Mouse (Mus musculus) heart, postnatal 10 days (tissue): Measurements from ENCODE around the gene Zbtb20. TPM values are rescaled to one million over a fixed set of nuclear protein-coding genes. Genes with fewer than 3 reads are reported as not detected.

Source experiments
- DNase-seq, 2 experiments: peaks; one replicate each; pipeline ENCODE4 v3.0.0; 2021
- intact Hi-C: fragments of 180-260 bp; cut with DNase I; formaldehyde crosslinking; loops from one replicate; pipeline ENCODE4 v1.15.1; 2025
- total RNA-seq, 2 experiments: library from RNA; stranded (reverse); gene quantifications; 2 replicates each; pipeline ENCODE4 v1.2.3; 2021

Zbtb20 gene
- total RNA-seq, 2 experiments from 2014 or later, result 149 to 160 TPM

GRCm38 (mm10) chr16:43386426-43386825 is 510.7 kb downstream of the Zbtb20 start:
- intact Hi-C loops, result no loop called here
- peak in 1 of 2 experiments; percentile 46 for DNase-seq

- DNase-seq, result no peak
- intact Hi-C loops, result no loop called here
Measured at GRCm38 (mm10) chr16:43388389-43388788, 512.7 kb downstream of the Zbtb20 start.

- DNase-seq, result no peak
- intact Hi-C loops, result loop anchor here (5.0 to 10.0 kb wide), 2 partner anchors 202 to 414 kb away; no protein-coding TSS in a partner anchor
Measured at GRCm38 (mm10) chr16:43390387-43390786, 514.7 kb downstream of the Zbtb20 start.

GRCm38 (mm10) chr16:43393382-43393781 is 517.7 kb downstream of the Zbtb20 start:
- intact Hi-C loops, result loop anchor here (5.0 to 10.0 kb wide), 2 partner anchors 199 to 411 kb away; no protein-coding TSS in a partner anchor
- no peak for DNase-seq

- no peak for DNase-seq
- intact Hi-C loops, result loop anchor here (2.0 to 10.0 kb wide), 3 partner anchors 181 to 411 kb away; no protein-coding TSS in a partner anchor
Measured at GRCm38 (mm10) chr16:43394013-43394568, 518.4 kb downstream of the Zbtb20 start.

- intact Hi-C loops, result loop anchor here (2.0 to 10.0 kb wide), 3 partner anchors 180 to 410 kb away; no protein-coding TSS in a partner anchor
- peak; percentile 53 to 55 for DNase-seq
Measured at GRCm38 (mm10) chr16:43394760-43395159, 519.1 kb downstream of the Zbtb20 start.

- intact Hi-C loops, result loop anchor here (10.0 kb wide), 1 partner anchor 408 kb away; no protein-coding TSS in a partner anchor
Measured at GRCm38 (mm10) chr16:43396849-43397628, 521.4 kb downstream of the Zbtb20 start.

GRCm38 (mm10) chr16:43397629-43398323 is 522.1 kb downstream of the Zbtb20 start:
- intact Hi-C loops, result loop anchor here (10.0 kb wide), 1 partner anchor 407 kb away; no protein-coding TSS in a partner anchor
- DNase-seq, result no peak

More at GRCm38 (mm10) chr16:43396849-43397628, 521.4 kb downstream of the Zbtb20 start:
- no peak for DNase-seq

- intact Hi-C loops, result loop anchor here (10.0 kb wide), 1 partner anchor 405 kb away; no protein-coding TSS in a partner anchor
- no peak for DNase-seq
Measured at GRCm38 (mm10) chr16:43399428-43399827, 523.7 kb downstream of the Zbtb20 start.

GRCm38 (mm10) chr16:43400046-43400445 is 524.4 kb downstream of the Zbtb20 start:
- intact Hi-C loops, result no loop called here
- DNase-seq, result no peak

GRCm38 (mm10) chr16:43400949-43401348 is 525.3 kb downstream of the Zbtb20 start:
- no peak for DNase-seq

GRCm38 (mm10) chr16:43402888-43403287 is 527.2 kb downstream of the Zbtb20 start:
- intact Hi-C loops, result no loop called here
- no peak for DNase-seq

More at GRCm38 (mm10) chr16:43400949-43401348, 525.3 kb downstream of the Zbtb20 start:
- intact Hi-C loops, result no loop called here

GRCm38 (mm10) chr16:43405089-43405488 is 529.4 kb downstream of the Zbtb20 start:
- intact Hi-C loops, result no loop called here
- DNase-seq, result no peak

- intact Hi-C loops, result no loop called here
- no peak for DNase-seq
Measured at GRCm38 (mm10) chr16:43407594-43408142, 532.0 kb downstream of the Zbtb20 start.

GRCm38 (mm10) chr16:43408622-43409021 is 532.9 kb downstream of the Zbtb20 start:
- intact Hi-C loops, result no loop called here
- no peak for DNase-seq

- DNase-seq, result no peak
- intact Hi-C loops, result no loop called here
Measured at GRCm38 (mm10) chr16:43409108-43409909, 533.6 kb downstream of the Zbtb20 start.

GRCm38 (mm10) chr16:43409910-43410612 is 534.4 kb downstream of the Zbtb20 start:
- intact Hi-C loops, result no loop called here
- DNase-seq, result no peak

GRCm38 (mm10) chr16:43410613-43410974 is 534.9 kb downstream of the Zbtb20 start:
- no peak for DNase-seq
- intact Hi-C loops, result no loop called here

GRCm38 (mm10) chr16:43415864-43416263 is 540.2 kb downstream of the Zbtb20 start:
- intact Hi-C loops, result no loop called here
- no peak for DNase-seq
